Mouse (Mus musculus) G1E (cell line): ENCODE data around the gene Recql.

Experiments used
- CTCF ChIP-seq: IDR thresholded peaks from 2 replicates; pipeline ENCODE4 v1.5.1; 2012; ENCODE audit warnings: low read depth, low read length, inconsistent platforms, mixed read lengths
- GATA1 ChIP-seq: IDR thresholded peaks from 2 replicates; pipeline ENCODE4 v1.6.1; 2012; ENCODE audit warnings: borderline replicate concordance, low read length, inconsistent platforms, mixed read lengths
- GATA2 ChIP-seq: IDR thresholded peaks from 2 replicates; pipeline ENCODE4 v1.6.1; 2012; ENCODE audit warnings: low read depth, low read length, inconsistent platforms, borderline replicate concordance
- POLR2AphosphoS5 ChIP-seq: IDR thresholded peaks from 2 replicates; pipeline ENCODE4 v1.6.1; 2012; ENCODE audit warnings: low read depth, low read length, inconsistent platforms; ENCODE audit not compliant: insufficient replicate concordance
- TAL1 ChIP-seq: conservative IDR thresholded peaks from 2 replicates; pipeline ENCODE4 v1.6.1; 2012; ENCODE audit warnings: low read depth, low read length, inconsistent platforms, mixed read lengths

GRCm38 (mm10) chr6:142317106-142317505 lies 69.8 kb downstream of the Recql start:
- TF ChIP-seq CTCF (no peak), GATA1 (no peak), TAL1 (no peak), GATA2 (no peak), POLR2AphosphoS5 (no peak)
